Mouse (Mus musculus) liver, postnatal 0 days (tissue): ENCODE measurements around the gene Srrt.

Experiments used
- CTCF ChIP-seq: sonication (generic); IDR thresholded peaks from 2 replicates; pipeline ENCODE4 v1.5.1; 2016; ENCODE audit warnings: antibody characterized with exemption, low read depth
- EP300 ChIP-seq: IDR thresholded peaks from 2 replicates; pipeline ENCODE4 v1.6.1; 2016; ENCODE audit warnings: antibody characterized with exemption, low read depth, mild to moderate bottlenecking

GRCm38 (mm10) chr5:137338663-137339289, 31.3 kb upstream of the Srrt start:
- TF ChIP-seq EP300: 0 out of 2 replicates have a peak, but pooled peaks have one; percentile 10
- no peak for TF ChIP-seq CTCF
